In the genomic region with DNA sequence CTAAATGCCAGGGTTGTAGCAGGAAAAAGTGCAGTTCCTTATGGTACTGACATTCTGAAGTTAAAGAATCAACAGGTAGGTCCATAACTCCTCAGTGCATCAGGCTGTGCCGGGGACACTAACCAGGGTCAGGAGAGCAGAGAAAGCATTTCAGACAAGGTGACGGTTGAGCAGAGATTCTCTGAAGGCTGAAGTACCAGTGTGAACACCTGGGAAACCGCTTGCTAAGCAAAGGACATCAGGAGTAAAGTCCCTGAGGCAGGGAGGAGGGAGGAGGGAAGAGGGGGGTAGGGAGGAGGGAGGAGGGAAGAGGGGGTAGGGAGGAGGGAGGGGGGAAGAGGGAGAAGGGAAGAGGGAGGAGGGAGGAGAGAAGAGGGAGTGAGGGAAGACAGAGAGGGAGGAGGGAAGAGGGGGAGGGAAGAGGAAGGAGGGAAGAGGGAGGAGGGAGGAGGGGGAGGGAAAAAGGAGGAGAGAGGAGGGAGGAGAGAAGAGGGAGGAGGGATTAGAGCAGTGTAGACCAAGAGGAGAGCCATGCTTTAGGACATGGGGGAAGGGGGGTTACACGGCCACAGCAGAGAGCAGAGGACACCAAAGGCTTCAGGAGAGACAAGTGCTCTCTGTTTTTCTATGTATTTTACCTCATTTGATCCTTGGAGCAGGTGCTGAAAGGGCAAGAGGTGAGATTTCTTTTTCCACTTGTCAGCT, we compare ENCODE assay signal across 20 mouse cellular contexts. TPM values are rescaled to one million over a fixed set of nuclear protein-coding genes. Genes with fewer than 3 reads are reported as not detected.
A peak's percentile ranks its signal among the peaks of the same experiment; 100 is the strongest.
DNase-seq lines count a peak whose midpoint lies in the region; ATAC-seq lines count a peak whose summit lies in the region.
"Had no signal": no experiment of that assay in that cellular context is flagged by ENCODE, and none has a peak within 500 bp of the region (broad histone marks: within the 10 kb centered on the region; RNA-seq: fewer than 3 reads in every experiment).

No protein-coding gene starts in this region.

- peaks cover 39% of the 10 kb centered on the region for H3K4me1 ChIP-seq in heart, embryonic 10.5 days
- H3K4me1 ChIP-seq in lung, embryonic 16.5 days (replicated peaks; ENCODE audit: control insufficient read depth, insufficient read depth, low read length): peaks cover 3% of the 10 kb centered on the region; the same call in 1 of the 2 replicates
- peaks cover 14% of the 10 kb centered on the region; the same call in 1 of the 2 replicates for H3K4me1 ChIP-seq in hindbrain, embryonic 10.5 days (replicated peaks)
- H3K4me1 ChIP-seq: forebrain, embryonic 15.5 days had no signal

- H3K4me3 ChIP-seq in heart, embryonic 10.5 days: no peak overlapping the region
- no peak overlapping the region for H3K4me3 ChIP-seq in lung, embryonic 16.5 days (ENCODE audit: low read length)
- H3K4me3 ChIP-seq in hindbrain, embryonic 10.5 days: no peak overlapping the region
- H3K4me3 ChIP-seq: embryonic facial prominence, embryonic 13.5 days; forebrain, embryonic 15.5 days; hindbrain, embryonic 12.5 days; limb, embryonic 13.5 days; midbrain, embryonic 10.5 days had no signal

- H3K27ac ChIP-seq in heart, embryonic 10.5 days: peak overlapping the region; percentile 52; the same call in 1 of the 2 replicates
- peak overlapping the region; percentile 95 for H3K27ac ChIP-seq in lung, embryonic 16.5 days (ENCODE audit: low read length)
- no peak overlapping the region for H3K27ac ChIP-seq in hindbrain, embryonic 10.5 days
- H3K27ac ChIP-seq: embryonic facial prominence, embryonic 13.5 days; forebrain, embryonic 15.5 days; hindbrain, embryonic 12.5 days; limb, embryonic 13.5 days; liver, embryonic 14.5 days; macrophage; midbrain, embryonic 10.5 days had no signal

- no peaks in the 10 kb centered on the region for H3K9me3 ChIP-seq in heart, embryonic 10.5 days
- no peaks in the 10 kb centered on the region for H3K9me3 ChIP-seq in lung, embryonic 16.5 days (ENCODE audit: control insufficient read depth, low read length)
- no peaks in the 10 kb centered on the region for H3K9me3 ChIP-seq in hindbrain, embryonic 10.5 days
- H3K9me3 ChIP-seq: embryonic facial prominence, embryonic 13.5 days; forebrain, embryonic 15.5 days; G1E; hindbrain, embryonic 12.5 days; limb, embryonic 13.5 days; midbrain, embryonic 10.5 days had no signal

- DNase-seq in heart, embryonic 10.5 days (ENCODE audit: low spot score): no peak
- DNase-seq in heart, adult 11 months: no peak
- DNase-seq in kidney, adult 11 months: peak; percentile 45
- DNase-seq in kidney, postnatal 14 days: no peak
- DNase-seq in lung, postnatal 14 days: no peak
- no peak for DNase-seq in hindbrain, embryonic 10.5 days (ENCODE audit: low spot score)
- DNase-seq: cerebellum, postnatal 14 days; right cerebral cortex, postnatal 25 days; thymus, postnatal 36 days had no signal

- H3K4me2 ChIP-seq in lung, embryonic 16.5 days (ENCODE audit: low read depth, low read length): no peak overlapping the region; the same call in 1 of the 2 replicates
- H3K4me2 ChIP-seq: embryonic facial prominence, embryonic 13.5 days; forebrain, embryonic 15.5 days; hindbrain, embryonic 12.5 days; limb, embryonic 13.5 days had no signal

- 55% methylated on average over 4 of the region's 4 CpGs for WGBS in heart, embryonic 10.5 days
- 39% methylated on average over 4 of the region's 4 CpGs for WGBS in lung, embryonic 16.5 days
- 73% methylated on average over 4 of the region's 4 CpGs for WGBS in hindbrain, embryonic 10.5 days

- H3K9ac ChIP-seq in lung, embryonic 16.5 days (ENCODE audit: low read length): no peak overlapping the region
- H3K9ac ChIP-seq: embryonic facial prominence, embryonic 13.5 days; forebrain, embryonic 15.5 days; hindbrain, embryonic 12.5 days; limb, embryonic 13.5 days; liver, embryonic 14.5 days had no signal

- H3K27me3 ChIP-seq in heart, embryonic 10.5 days (ENCODE audit: insufficient read depth, poor library complexity, severe bottlenecking): peaks cover 20% of the 10 kb centered on the region; the same call in 1 of the 2 replicates
- H3K27me3 ChIP-seq in lung, embryonic 16.5 days (ENCODE audit: control insufficient read depth, insufficient read depth, low read depth, low read length): no peaks in the 10 kb centered on the region
- no peaks in the 10 kb centered on the region for H3K27me3 ChIP-seq in hindbrain, embryonic 10.5 days (ENCODE audit: insufficient read depth, poor library complexity, severe bottlenecking)
- H3K27me3 ChIP-seq: embryonic facial prominence, embryonic 13.5 days; forebrain, embryonic 15.5 days; hindbrain, embryonic 12.5 days had no signal

- H3K36me3 ChIP-seq in heart, embryonic 10.5 days: no peaks in the 10 kb centered on the region
- no peaks in the 10 kb centered on the region for H3K36me3 ChIP-seq in lung, embryonic 16.5 days (ENCODE audit: control insufficient read depth, insufficient read depth, low read length)
- no peaks in the 10 kb centered on the region for H3K36me3 ChIP-seq in hindbrain, embryonic 10.5 days
- H3K36me3 ChIP-seq: embryonic facial prominence, embryonic 13.5 days; forebrain, embryonic 15.5 days; G1E; hindbrain, embryonic 12.5 days; limb, embryonic 13.5 days; midbrain, embryonic 10.5 days had no signal

- peak; percentile 77 for ATAC-seq in lung, embryonic 16.5 days (ENCODE audit: low read depth)
- ATAC-seq: activated CD4-positive, CD25-positive, alpha-beta regulatory T cell, adult 4 months; forebrain, embryonic 15.5 days; inflammation-experienced regulatory T-cells, adult 6 months had no signal

RNA-seq across cellular contexts. Expression of a gene that starts 32.2 kb away (rescaled TPM):
- 0.02 and 0.03 TPM in 2 replicates for polyA plus RNA-seq in heart, embryonic 10.5 days (2016; fragmentation: Nextera tagmentation; extraction: Ambion mirVana)
- 0.49 and 0.68 TPM in 2 replicates for polyA plus RNA-seq in lung, embryonic 16.5 days (2015; fragmentation: Nextera tagmentation; extraction: Ambion mirVana)
- polyA plus RNA-seq in hindbrain, embryonic 10.5 days (2016; fragmentation: Nextera tagmentation; extraction: Ambion mirVana): 0.01 and 0.07 TPM in 2 replicates
- polyA plus RNA-seq: activated CD4-positive, CD25-positive, alpha-beta regulatory T cell, adult 4 months; G1E; inflammation-experienced regulatory T-cells, adult 6 months; macrophage had no signal

RNA-seq across cellular contexts. Expression of a gene that starts 54.4 kb away (rescaled TPM):
- 995 and 1,097 TPM in 2 replicates for polyA plus RNA-seq in heart, embryonic 10.5 days (2016; fragmentation: Nextera tagmentation; extraction: Ambion mirVana)
- polyA plus RNA-seq in lung, embryonic 16.5 days (2015; fragmentation: Nextera tagmentation; extraction: Ambion mirVana): 2,256 and 2,274 TPM in 2 replicates
- 400 and 454 TPM in 2 replicates for polyA plus RNA-seq in hindbrain, embryonic 10.5 days (2016; fragmentation: Nextera tagmentation; extraction: Ambion mirVana)
- polyA plus RNA-seq: activated CD4-positive, CD25-positive, alpha-beta regulatory T cell, adult 4 months; G1E; inflammation-experienced regulatory T-cells, adult 6 months had no signal
